Mouse (Mus musculus): ENCODE data around the gene Pak1ip1. TPM values are rescaled to one million over a fixed set of nuclear protein-coding genes. Genes with fewer than 3 reads are reported as not detected.

Gene Pak1ip1
- polyA plus RNA-seq (2014; fragmentation: Nextera tagmentation; extraction: Ambion mirVana), result 105 and 109 TPM in 2 replicates

DNA sequence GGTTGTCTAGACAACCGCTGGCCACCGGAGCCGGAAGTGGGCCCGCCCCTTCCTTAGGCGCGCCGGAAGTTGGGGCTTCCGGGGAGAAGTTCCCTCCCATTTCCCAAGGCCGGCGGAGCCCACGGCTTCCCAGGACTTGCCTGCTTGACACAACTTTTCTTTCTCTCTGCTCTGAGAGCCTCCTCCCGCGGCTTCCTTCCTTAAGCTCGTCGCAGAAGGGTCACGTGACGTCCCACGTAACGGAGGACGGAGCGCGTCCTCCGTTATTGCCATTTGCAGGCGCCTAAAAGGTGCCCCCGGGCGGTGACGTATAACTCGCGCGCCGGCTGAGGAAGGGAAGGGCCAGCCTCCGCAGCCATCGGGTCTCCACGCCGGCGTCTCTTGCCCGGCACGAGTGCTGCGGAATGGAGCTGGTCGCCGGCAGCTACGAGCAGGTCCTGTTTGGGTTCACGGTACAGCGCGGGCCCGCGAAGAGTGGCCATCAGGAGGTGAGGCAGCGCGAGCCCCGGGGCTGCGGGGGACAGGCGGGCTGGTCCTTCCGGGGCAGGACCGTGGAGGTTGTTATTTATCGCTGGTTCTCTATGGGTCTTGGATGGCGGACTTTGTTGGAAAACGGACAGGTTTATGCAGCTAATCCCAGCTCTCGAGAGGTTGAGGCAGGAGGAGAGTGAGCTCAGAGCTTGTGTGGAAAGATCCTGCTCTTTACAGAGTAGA, at the start of gene Pak1ip1:
TSS of gene Pak1ip1 (plus strand) at position 98 of the 714 bp plus-strand sequence.
- Histone ChIP-seq H3K4me3 (ENCODE audit: low read depth, low read length) (peak within 1 kb of the TSS; percentile 92), H3K36me3 (ENCODE audit: control insufficient read depth, insufficient read depth, low read length) (peaks cover 18% of the 10 kb centered on the region; the same call in 1 of the 2 replicates), H3K4me1 (replicated peaks; ENCODE audit: control insufficient read depth, insufficient read depth, low read length) (peaks cover 15% of the 10 kb centered on the region), H3K9me3 (ENCODE audit: control insufficient read depth, low read length) (no peaks in the 10 kb centered on the region), H3K4me2 (peak within 1 kb of the TSS; percentile 96), H3K27me3 (replicated peaks; ENCODE audit: control insufficient read depth, insufficient read depth, low read length) (no peaks in the 10 kb centered on the region), H3K27ac (ENCODE audit: low read depth, low read length) (peak within 1 kb of the TSS; percentile 97), H3K9ac (ENCODE audit: low read depth, low read length) (peak within 1 kb of the TSS; percentile 86)
- under 1% methylated on average over 58 of the region's 58 CpGs for WGBS
- DNase-seq (ENCODE audit: low spot score) (peak; percentile 97), ATAC-seq (replicated peaks; ENCODE audit: low FRiP score) (peak; percentile 87)

DNA sequence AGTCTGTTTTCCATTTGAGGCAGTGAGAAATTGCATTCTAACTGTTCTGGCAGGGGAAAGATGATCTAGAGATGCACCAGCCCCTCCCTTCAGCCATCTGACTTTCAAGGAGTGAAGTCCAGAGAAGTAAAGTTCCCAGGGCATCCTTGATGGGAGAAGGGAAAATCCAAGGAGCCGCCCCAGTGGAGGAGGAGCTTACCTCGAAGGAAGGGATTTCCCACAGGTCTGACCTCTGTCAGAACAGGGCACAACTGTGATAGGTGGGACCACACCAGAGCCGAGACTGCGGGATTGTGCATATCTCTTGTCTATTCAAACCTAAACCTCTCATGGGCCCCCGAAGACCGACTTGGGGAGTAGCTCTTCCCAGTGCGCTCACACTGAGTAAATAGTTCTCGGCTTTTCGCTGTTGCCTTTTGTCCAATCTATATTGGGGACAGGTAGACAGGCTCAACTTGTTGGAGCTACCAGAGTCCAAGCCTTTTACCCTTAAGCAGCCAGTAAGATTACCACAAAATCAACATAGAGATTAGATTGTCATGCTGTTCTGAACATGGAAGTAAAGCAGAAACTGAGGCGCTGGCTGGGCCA, 49.3 kb upstream of the Pak1ip1 start:
- WGBS, result 73% methylated on average over 10 of the region's 10 CpGs
- Histone ChIP-seq H3K9me3 (ENCODE audit: control insufficient read depth, low read length) (no peaks in the 10 kb centered on the region), H3K27me3 (replicated peaks; ENCODE audit: control insufficient read depth, insufficient read depth, low read length) (no peaks in the 10 kb centered on the region), H3K4me2 (no peak overlapping the region), H3K36me3 (ENCODE audit: control insufficient read depth, insufficient read depth, low read length) (no peaks in the 10 kb centered on the region), H3K27ac (ENCODE audit: low read depth, low read length) (no peak overlapping the region), H3K9ac (ENCODE audit: low read depth, low read length) (no peak overlapping the region), H3K4me1 (replicated peaks; ENCODE audit: control insufficient read depth, insufficient read depth, low read length) (no peaks in the 10 kb centered on the region), H3K4me3 (ENCODE audit: low read depth, low read length) (no peak overlapping the region)
- DNase-seq (ENCODE audit: low spot score) (no peak), ATAC-seq (replicated peaks; ENCODE audit: low FRiP score) (no peak)

DNA sequence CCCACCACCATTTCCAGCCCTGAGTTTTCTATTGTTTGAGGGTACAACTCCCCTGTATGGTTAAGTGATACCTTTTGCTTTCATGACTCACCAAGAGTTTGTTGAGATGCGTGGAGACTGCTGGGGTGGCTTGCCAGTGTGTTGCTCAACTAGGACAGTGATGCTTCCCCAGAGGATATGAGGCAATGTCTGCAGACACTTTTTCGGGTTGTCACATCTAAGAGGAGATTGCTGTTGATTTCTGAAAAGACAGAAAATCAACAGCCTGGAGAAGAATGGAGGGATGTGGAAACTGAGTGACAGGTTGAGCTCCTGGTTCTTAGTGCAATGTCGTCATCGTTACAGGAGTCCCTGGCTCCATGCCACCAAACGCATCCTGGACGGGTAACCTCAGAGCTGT, 47.6 kb upstream of the Pak1ip1 start:
- no peak for DNase-seq (ENCODE audit: low spot score)
- ATAC-seq (replicated peaks; ENCODE audit: low FRiP score), result no peak

DNA sequence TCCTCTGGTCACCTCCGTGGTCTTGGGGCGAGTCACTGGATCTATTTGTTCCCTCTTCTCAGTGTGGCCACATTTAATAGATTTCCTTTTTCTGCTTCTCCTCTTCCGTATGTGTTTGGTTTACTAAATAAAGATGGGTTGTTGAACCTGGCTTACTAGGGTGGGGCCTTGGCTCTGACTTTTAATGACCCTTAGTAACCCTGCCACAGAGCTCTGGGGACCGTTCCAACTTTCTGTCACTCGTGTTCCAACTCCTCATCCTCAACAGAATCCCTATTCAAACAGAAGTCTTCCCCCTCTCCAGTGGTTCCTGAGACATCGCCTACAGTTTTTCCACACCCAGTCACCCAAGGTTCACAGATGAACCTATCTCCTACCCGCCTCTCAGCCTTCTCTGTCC, 45.0 kb upstream of the Pak1ip1 start:
- Histone ChIP-seq H3K27me3 (replicated peaks; ENCODE audit: control insufficient read depth, insufficient read depth, low read length) (no peaks in the 10 kb centered on the region), H3K9ac (ENCODE audit: low read depth, low read length) (no peak overlapping the region), H3K27ac (ENCODE audit: low read depth, low read length) (no peak overlapping the region), H3K36me3 (ENCODE audit: control insufficient read depth, insufficient read depth, low read length) (no peaks in the 10 kb centered on the region), H3K9me3 (ENCODE audit: control insufficient read depth, low read length) (no peaks in the 10 kb centered on the region), H3K4me2 (no peak overlapping the region), H3K4me1 (replicated peaks; ENCODE audit: control insufficient read depth, insufficient read depth, low read length) (no peaks in the 10 kb centered on the region), H3K4me3 (ENCODE audit: low read depth, low read length) (no peak overlapping the region)
- no peak for DNase-seq (ENCODE audit: low spot score)
- 77% methylated on average over 7 of the region's 7 CpGs for WGBS
- ATAC-seq (replicated peaks; ENCODE audit: low FRiP score), result no peak

More for the DNA sequence above, 47.6 kb upstream of the Pak1ip1 start:
- no peaks in the 10 kb centered on the region for H3K9me3 ChIP-seq (ENCODE audit: control insufficient read depth, low read length)
- no peak overlapping the region for H3K9ac ChIP-seq (ENCODE audit: low read depth, low read length)
- H3K4me3 ChIP-seq (ENCODE audit: low read depth, low read length), result no peak overlapping the region
- WGBS, result 76% methylated on average over 6 of the region's 6 CpGs
- H3K4me1 ChIP-seq (replicated peaks; ENCODE audit: control insufficient read depth, insufficient read depth, low read length), result no peaks in the 10 kb centered on the region
- H3K27ac ChIP-seq (ENCODE audit: low read depth, low read length), result no peak overlapping the region
- H3K4me2 ChIP-seq, result no peak overlapping the region
- H3K27me3 ChIP-seq (replicated peaks; ENCODE audit: control insufficient read depth, insufficient read depth, low read length), result no peaks in the 10 kb centered on the region
- no peaks in the 10 kb centered on the region for H3K36me3 ChIP-seq (ENCODE audit: control insufficient read depth, insufficient read depth, low read length)

DNA sequence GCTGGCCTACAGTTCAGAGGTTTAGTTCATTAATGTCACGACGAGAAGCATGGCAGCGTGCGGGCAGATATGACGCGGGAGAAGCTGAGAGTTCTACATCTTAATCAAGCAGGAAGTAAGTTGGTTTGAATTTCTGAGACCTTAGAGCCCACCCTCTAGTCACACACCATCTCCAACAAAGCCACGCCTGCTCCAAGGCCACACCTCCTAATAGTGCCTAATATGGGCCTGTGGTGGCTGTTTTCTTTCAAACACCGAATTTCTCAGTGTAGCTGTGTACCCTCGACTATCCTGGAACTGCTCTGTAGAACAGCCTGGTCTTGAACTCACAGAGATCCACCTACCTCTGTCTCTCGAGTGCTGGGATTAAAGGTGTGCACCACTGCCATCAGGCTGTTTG, 33.2 kb upstream of the Pak1ip1 start:
- Histone ChIP-seq H3K36me3 (ENCODE audit: control insufficient read depth, insufficient read depth, low read length) (no peaks in the 10 kb centered on the region), H3K9ac (ENCODE audit: low read depth, low read length) (no peak overlapping the region), H3K9me3 (ENCODE audit: control insufficient read depth, low read length) (no peaks in the 10 kb centered on the region), H3K27me3 (replicated peaks; ENCODE audit: control insufficient read depth, insufficient read depth, low read length) (no peaks in the 10 kb centered on the region), H3K27ac (ENCODE audit: low read depth, low read length) (no peak overlapping the region), H3K4me3 (ENCODE audit: low read depth, low read length) (no peak overlapping the region), H3K4me2 (no peak overlapping the region), H3K4me1 (replicated peaks; ENCODE audit: control insufficient read depth, insufficient read depth, low read length) (no peaks in the 10 kb centered on the region)
- WGBS, result 84% methylated on average over 10 of the region's 10 CpGs
- no peak for DNase-seq (ENCODE audit: low spot score)
- ATAC-seq (replicated peaks; ENCODE audit: low FRiP score), result no peak

DNA sequence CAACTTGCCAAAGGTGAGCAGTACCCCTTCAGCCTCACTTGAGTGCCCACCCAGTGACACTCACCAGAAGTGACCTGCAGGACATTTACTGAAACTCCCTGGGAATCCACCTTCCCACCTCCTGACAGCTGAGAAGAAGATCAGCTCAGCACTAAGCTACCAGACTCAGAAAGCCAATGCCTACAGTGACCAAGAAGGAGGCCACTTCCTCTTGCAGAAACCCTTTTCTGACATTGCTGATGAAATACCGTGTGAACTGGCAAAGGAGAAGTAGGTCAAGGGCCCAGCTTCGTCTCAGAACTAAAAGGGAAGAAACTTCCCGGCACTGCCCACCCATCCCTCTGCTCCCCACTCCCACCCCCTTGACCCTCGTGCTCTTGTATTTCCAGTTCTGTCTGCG, 32.3 kb upstream of the Pak1ip1 start:
- Histone ChIP-seq H3K9ac (ENCODE audit: low read depth, low read length) (no peak overlapping the region), H3K27me3 (replicated peaks; ENCODE audit: control insufficient read depth, insufficient read depth, low read length) (no peaks in the 10 kb centered on the region), H3K4me2 (no peak overlapping the region), H3K36me3 (ENCODE audit: control insufficient read depth, insufficient read depth, low read length) (no peaks in the 10 kb centered on the region), H3K9me3 (ENCODE audit: control insufficient read depth, low read length) (no peaks in the 10 kb centered on the region), H3K4me1 (replicated peaks; ENCODE audit: control insufficient read depth, insufficient read depth, low read length) (no peaks in the 10 kb centered on the region), H3K27ac (ENCODE audit: low read depth, low read length) (no peak overlapping the region), H3K4me3 (ENCODE audit: low read depth, low read length) (no peak overlapping the region)
- DNase-seq (ENCODE audit: low spot score) (no peak), ATAC-seq (replicated peaks; ENCODE audit: low FRiP score) (no peak)
- WGBS, result 34% methylated on average over 5 of the region's 5 CpGs

DNA sequence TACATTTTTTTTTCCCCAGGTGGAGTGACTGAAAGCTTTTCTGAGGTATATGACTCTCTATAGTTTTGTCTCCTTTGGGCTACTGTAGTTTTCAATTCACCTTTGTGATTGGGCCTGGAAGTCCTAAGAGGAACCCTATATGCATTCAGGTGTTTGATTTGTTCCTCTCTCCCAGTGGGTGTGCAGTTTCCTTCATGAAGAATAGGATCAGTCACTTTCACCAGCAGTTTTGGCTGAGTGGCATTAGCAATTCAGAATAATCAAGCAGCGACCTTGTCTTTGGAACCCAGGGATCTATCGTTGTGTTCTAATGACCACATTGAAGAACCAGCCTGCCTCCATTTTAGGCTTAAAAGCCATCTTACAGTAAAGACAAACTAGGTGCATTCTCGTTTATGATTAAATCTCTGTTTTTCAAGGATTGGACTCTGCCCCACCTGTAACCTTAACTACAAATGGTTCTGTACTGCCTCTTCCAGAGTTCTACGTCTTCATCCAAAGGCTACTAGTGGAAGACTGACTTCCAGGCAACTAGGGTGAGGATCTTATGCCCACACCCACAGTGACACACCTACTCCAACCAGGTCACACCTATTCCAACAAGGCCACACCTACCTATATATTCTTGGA, 30.9 kb upstream of the Pak1ip1 start:
- H3K4me1 ChIP-seq (replicated peaks; ENCODE audit: control insufficient read depth, insufficient read depth, low read length), result no peaks in the 10 kb centered on the region
- 89% methylated on average over 4 of the region's 4 CpGs for WGBS
- no peak for ATAC-seq (replicated peaks; ENCODE audit: low FRiP score)
- no peak overlapping the region for H3K4me2 ChIP-seq
- no peak overlapping the region for H3K9ac ChIP-seq (ENCODE audit: low read depth, low read length)
- no peaks in the 10 kb centered on the region for H3K27me3 ChIP-seq (replicated peaks; ENCODE audit: control insufficient read depth, insufficient read depth, low read length)
- H3K9me3 ChIP-seq (ENCODE audit: control insufficient read depth, low read length), result no peaks in the 10 kb centered on the region
- DNase-seq (ENCODE audit: low spot score), result no peak
- no peak overlapping the region for H3K27ac ChIP-seq (ENCODE audit: low read depth, low read length)
- no peak overlapping the region for H3K4me3 ChIP-seq (ENCODE audit: low read depth, low read length)
- H3K36me3 ChIP-seq (ENCODE audit: control insufficient read depth, insufficient read depth, low read length), result no peaks in the 10 kb centered on the region

DNA sequence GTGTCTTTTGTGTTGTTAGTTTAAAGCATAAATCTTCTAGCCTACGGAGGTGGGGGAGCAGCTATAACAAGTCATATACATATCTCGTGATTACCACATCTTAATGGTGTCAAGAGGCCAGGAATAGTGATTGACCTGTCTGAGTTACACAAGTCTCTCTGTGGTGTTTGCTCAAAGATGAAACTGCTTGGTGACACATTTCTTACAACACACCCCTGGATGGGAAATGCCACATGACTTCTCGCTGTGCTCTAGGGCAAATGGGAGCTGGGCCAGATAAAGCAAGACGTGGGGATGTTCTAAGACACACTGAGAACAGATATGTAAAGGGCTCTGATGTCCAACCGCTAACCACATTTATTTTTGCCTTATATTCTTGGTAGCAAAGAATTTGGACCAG, 29.6 kb upstream of the Pak1ip1 start:
- ATAC-seq (replicated peaks; ENCODE audit: low FRiP score) (no peak), DNase-seq (ENCODE audit: low spot score) (no peak)
- H3K4me2 ChIP-seq, result no peak overlapping the region
- 72% methylated on average over 5 of the region's 5 CpGs for WGBS
- H3K9ac ChIP-seq (ENCODE audit: low read depth, low read length), result no peak overlapping the region
- no peaks in the 10 kb centered on the region for H3K4me1 ChIP-seq (replicated peaks; ENCODE audit: control insufficient read depth, insufficient read depth, low read length)
- no peaks in the 10 kb centered on the region for H3K27me3 ChIP-seq (replicated peaks; ENCODE audit: control insufficient read depth, insufficient read depth, low read length)
- no peaks in the 10 kb centered on the region for H3K9me3 ChIP-seq (ENCODE audit: control insufficient read depth, low read length)
- no peaks in the 10 kb centered on the region for H3K36me3 ChIP-seq (ENCODE audit: control insufficient read depth, insufficient read depth, low read length)
- H3K4me3 ChIP-seq (ENCODE audit: low read depth, low read length), result no peak overlapping the region
- no peak overlapping the region for H3K27ac ChIP-seq (ENCODE audit: low read depth, low read length)

Measured in liver, embryonic 11.5 days (tissue).